Mouse (Mus musculus) spleen, postnatal 4 days (tissue): ENCODE measurements at regions not wholly inside any gene's neighbourhood (a gene's known extent, or its start where the extent isn't known, plus 50 kb on each side); places are given as distances from the start of the nearest gene placed in this dataset.

Experiments
- DNase-seq, 2 experiments: peaks; one replicate each; pipeline ENCODE4 v3.0.0; 2022; ENCODE audit warnings: low spot score in 2 of 2

DNA sequence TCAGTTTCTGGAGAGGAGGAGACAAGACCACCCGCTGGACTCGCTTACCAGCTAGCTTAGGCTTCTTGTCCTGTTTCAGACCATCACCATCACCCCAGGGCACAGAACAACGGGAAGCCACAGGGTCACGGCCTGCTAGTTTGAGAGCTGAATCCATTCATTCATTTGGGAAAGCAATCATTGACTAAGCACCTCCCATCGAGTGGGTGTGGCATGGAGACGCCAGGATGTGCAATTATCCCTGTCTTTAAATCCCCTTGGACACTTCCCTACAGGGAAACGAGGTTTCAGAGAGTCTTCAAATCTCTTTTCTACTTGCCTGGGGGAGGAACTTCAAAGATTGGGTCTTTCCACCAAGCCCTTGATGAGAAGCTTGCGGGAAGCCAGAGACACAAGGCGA is 108.7 kb downstream of the 2410131K14Rik start:
- no peak for DNase-seq

DNA sequence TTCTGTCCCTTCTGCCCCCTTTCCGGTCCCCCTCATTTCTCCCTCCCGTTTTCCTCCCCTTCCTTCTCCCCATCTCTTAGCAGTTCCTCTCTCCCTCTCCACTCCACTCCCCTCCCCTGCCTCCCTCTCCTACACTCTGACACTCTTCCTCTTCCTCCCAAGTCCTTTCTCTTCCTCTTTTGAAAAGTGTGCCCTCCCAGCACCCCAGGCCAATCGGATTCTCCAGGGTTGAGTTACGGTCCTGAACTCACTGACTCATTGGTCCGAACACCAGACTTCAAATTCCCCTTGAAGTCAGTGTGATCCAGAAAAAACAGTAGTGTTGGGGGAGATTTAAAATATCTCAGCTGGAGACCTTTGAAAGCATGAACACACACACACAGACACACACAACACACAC is 109.1 kb downstream of the 2410131K14Rik start:
- no peak for DNase-seq

DNA sequence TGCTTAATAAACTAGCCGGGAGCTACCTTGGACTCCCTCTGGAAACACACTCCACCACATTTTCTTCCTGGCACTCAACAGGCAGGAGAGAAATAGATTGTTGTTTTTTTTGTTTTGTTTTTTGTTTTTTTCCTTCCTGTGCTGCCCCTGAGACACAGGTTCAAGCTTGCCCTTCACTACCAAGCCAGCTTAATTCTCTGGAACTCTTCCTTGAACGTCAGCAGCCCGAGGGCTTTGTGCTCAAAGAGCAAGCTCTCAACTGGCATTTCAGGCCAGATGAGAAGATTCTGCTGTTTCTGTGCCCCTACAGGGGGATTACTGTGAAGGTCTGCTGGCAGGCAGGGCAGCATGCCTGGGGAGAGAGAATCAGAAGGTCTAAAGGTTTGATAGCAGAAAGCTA is 109.8 kb downstream of the 2410131K14Rik start:
- no peak for DNase-seq

DNA sequence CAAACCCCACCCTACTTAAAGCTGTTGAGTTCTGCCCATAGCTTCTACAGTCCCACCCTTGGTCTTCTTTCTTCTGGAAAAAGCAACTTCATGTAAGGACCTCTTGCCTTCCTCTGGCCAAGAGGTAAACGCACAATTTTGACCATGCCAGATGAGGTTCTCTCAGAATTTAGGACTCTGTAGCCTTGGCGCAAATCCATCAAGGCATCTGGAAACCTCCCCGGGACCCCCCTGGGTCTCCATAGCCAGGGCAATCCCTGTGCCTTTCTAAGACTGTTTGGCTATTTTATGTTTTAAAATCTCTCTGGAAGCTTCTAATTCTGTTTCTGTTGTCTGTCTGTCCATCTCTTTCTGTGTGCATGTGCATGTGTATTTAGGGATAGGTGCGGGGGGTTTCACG is 110.3 kb downstream of the 2410131K14Rik start:
- no peak for DNase-seq

DNA sequence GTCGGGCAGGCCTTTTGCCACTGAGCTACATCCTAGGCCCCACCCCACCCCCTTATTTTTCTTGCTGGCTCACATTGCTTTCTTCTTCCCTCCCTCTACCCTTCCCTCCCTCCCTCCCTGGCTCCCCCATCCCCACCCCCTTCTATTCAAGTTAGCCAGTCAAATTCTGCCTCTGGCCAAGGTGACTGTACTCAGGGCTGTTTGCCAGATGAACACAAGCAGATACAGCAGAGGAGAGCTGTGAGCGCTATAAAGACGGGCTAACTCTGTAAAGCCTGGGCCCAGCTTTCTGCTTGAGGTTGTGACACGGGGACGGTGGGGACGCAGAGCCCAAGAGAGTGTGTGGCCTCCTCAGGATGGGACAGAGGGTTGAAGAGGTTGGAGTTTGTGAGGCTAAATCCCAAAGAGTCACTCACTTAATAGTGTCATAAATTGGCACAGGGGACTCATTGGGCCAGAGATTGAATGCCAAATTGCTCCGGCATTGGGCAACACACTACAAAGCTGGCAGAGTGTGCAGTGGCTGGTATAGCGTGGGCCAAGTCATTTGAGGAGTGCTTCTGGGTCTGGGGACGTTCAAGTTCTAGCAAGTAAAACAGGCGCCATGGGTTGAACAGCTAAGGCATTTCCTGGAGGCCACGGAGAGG is 110.8 kb downstream of the 2410131K14Rik start:
- no peak for DNase-seq

- no peak for DNase-seq
Measured at GRCm38 (mm10) chr5:118359646-118360373, 114.8 kb downstream of the 2410131K14Rik start.

- DNase-seq = no peak
Measured at GRCm38 (mm10) chr5:118360374-118361064, 115.5 kb downstream of the 2410131K14Rik start.

GRCm38 (mm10) chr5:118361133-118361852 is 116.3 kb downstream of the 2410131K14Rik start:
- no peak for DNase-seq

GRCm38 (mm10) chr5:118361853-118362406 is 116.9 kb downstream of the 2410131K14Rik start:
- DNase-seq = no peak

- DNase-seq = no peak
Measured at GRCm38 (mm10) chr5:118362738-118363137, 117.7 kb downstream of the 2410131K14Rik start.

DNA sequence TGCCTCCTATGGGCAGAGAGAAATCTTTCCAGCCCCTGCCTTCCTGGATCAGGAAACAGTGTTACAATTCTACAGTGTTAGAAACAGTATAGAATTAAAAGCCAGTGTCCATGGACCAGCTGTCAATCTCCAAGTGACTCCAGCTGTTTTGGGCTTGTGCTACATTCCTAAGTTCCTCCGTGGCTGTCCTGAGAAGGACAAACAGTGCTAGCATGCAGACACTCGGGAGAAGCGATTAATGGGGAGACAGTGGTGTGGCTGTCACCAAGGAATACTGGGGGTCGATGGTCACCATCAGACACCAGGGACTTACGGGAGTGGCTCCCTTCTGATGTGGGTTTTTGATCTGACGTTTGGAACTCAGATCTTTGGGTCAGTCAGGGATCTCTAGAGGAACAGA is 118.1 kb downstream of the 2410131K14Rik start:
- no peak for DNase-seq

- no peak for DNase-seq
Measured at GRCm38 (mm10) chr5:118364646-118365045, 119.6 kb downstream of the 2410131K14Rik start.

DNA sequence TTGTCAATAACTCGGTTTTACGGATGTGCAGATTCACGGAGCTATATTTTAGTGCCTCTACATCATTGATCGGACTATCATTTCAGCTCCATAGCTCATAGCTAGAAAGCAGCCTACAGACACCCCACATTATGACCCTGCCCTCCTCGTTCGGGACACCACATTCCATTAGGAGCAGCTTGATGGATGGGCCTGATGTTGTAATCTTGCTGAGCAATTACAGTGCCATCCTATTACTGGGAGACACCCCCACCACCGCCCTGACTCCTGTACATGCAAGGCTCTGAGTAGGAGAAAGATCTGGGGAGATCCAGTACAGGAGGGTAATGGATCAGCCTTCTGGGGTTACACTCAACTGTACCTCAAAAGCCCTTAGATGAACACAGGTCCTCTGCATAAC is 120.2 kb downstream of the 2410131K14Rik start:
- DNase-seq = no peak

- no peak for DNase-seq
Measured at GRCm38 (mm10) chr5:118365651-118366050, 120.6 kb downstream of the 2410131K14Rik start.

DNA sequence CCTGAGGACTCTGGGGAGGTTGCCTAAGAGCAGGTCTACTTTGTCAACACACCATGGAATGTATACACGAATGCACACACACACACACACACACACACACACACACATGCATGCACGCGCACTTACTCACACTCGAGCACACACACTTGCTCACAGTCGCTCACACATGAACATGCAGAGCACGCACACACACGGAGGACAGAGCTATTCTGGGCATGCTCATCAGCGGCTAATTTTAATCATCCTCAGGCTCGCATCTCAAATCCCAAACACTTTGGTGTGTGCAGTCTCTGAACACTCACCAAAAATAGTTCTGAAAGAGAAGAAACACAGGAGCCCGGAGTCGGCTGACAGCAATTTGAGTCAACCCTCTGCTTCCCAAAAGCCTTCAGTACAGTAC is 122.0 kb downstream of the 2410131K14Rik start:
- no peak for DNase-seq

DNA sequence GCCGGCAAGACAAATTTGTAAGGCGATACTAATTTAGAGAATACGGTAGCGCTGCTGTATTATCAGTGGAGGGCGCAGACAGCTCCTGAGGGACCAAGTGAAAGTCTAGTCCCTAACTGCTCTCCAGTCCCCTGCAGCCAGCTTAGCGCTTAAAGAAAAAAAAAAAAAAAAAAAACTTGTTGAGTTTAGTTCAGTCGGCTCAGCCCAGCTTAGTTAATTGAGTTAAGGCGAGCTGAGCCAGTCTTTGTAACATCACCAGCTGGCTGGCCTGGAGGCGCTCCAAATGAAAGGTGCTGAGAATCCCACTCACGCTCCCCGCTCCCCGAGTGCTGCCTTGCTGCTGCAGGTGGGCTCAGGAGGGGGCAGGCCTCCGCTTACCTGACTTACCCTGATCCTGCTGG is 128.6 kb downstream of the 2410131K14Rik start:
- DNase-seq = no peak

DNA sequence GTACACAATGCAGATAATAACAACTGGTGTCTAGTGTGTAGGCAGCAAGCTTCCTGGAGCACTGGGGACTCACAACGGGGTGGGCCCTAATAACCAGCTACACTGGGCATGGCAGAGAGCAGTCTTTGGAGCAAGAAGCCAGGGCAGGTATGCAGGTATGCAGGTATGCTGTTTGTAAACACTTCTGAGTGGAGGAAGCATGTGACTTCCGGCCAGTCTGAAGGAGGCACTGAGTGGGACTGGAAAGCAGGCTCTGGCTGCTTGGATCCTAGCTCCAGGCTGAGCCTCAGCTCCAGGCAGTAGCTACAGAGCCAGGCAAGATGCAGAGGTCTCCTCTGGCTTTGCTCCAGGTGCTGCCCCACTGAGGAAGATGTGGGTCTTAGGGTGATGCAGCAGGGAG is 129.9 kb downstream of the 2410131K14Rik start:
- no peak for DNase-seq

GRCm38 (mm10) chr5:118375916-118376315 is 130.9 kb downstream of the 2410131K14Rik start:
- DNase-seq = no peak

GRCm38 (mm10) chr5:118376478-118376877 is 131.5 kb downstream of the 2410131K14Rik start:
- DNase-seq = no peak

DNA sequence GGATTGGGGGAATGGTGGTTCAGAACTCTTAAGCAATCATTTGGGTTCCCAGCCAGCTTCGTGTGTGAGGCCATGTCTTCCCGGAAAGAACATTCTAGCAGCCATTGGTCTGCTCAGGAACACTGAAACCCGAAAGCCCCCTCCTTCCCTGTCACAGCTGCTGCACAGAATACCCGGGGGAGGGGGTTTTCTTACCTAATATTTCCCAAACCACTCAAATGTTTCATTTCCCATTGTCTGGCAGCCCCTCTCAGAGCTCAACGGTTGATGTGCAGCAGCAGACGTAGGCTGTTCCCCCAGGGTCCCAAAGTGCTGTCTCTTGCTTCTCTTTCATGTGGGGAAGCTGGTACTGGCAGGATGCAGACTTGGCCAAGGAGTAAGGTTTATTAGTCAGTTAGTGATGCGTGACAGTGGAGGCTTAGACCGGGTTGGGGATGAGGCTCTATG is 132.4 kb downstream of the 2410131K14Rik start:
- no peak for DNase-seq

GRCm38 (mm10) chr5:118379245-118380051 is 134.4 kb downstream of the 2410131K14Rik start:
- DNase-seq = no peak
